Comparison of ENCODE assay signal across 9 mouse cellular contexts in genomic region chr2:129514923-129515920, GRCm38 (mm10). TPM values are rescaled to one million over a fixed set of nuclear protein-coding genes. Genes with fewer than 3 reads are reported as not detected.
DNase-seq lines count a peak whose midpoint lies in the region; ATAC-seq and TF ChIP-seq lines count a peak whose summit lies in the region.
"Had no signal": no experiment of that assay in that cellular context is flagged by ENCODE, and none has a peak within 500 bp of the region (broad histone marks: within the 10 kb centered on the region; RNA-seq: fewer than 3 reads in every experiment).

No protein-coding gene starts in this region.

- H3K9ac ChIP-seq in liver, embryonic 12.5 days: no peak overlapping the region

- DNase-seq in cerebellum, adult 18-20 months: peak; percentile 29 to 31
- DNase-seq in cerebellum, adult 11-12 months: no peak
- peak; percentile 27 for DNase-seq in left cerebral cortex, postnatal 4 days
- DNase-seq in left cerebral cortex, adult 9 months (ENCODE audit: low spot score in 2 of 2): no peak
- peak; percentile 64 to 66 for DNase-seq in spleen, postnatal 36 days (ENCODE audit: low spot score in 2 of 2)
- DNase-seq in gastrocnemius, adult 2 months: no peak
- DNase-seq in kidney, postnatal 25 days: no peak

- H3K36me3 ChIP-seq in liver, embryonic 12.5 days: no peaks in the 10 kb centered on the region

- no peak overlapping the region for H3K4me2 ChIP-seq in liver, embryonic 12.5 days

- H3K9me3 ChIP-seq in liver, embryonic 12.5 days (replicated peaks): no peaks in the 10 kb centered on the region

- intact Hi-C loops in left cerebral cortex, postnatal 4 days (cut with DNase I): no loop called here
- intact Hi-C loops in gastrocnemius, adult 2 months (cut with DNase I): no loop called here

- peak; percentile 47; the same call in 1 of the 2 replicates for ATAC-seq in liver, embryonic 12.5 days

- H3K27me3 ChIP-seq in liver, embryonic 12.5 days (replicated peaks): no peaks in the 10 kb centered on the region

- H3K27ac ChIP-seq in liver, embryonic 12.5 days: peak overlapping the region; percentile 52; the same call in 1 of the 2 replicates
- no peak overlapping the region for H3K27ac ChIP-seq in gastrocnemius, adult 2 months

- 45% methylated on average over 16 of the region's 16 CpGs for WGBS in liver, embryonic 12.5 days (ENCODE audit: insufficient replicate concordance)

- H3K4me3 ChIP-seq in liver, embryonic 12.5 days: no peak overlapping the region
- H3K4me3 ChIP-seq in gastrocnemius, adult 2 months: no peak overlapping the region

- no peak for TF ChIP-seq CTCF in gastrocnemius, adult 2 months (IDR thresholded peaks at IDR 0.05)

- peaks cover 3% of the 10 kb centered on the region; the same call in 1 of the 2 replicates for H3K4me1 ChIP-seq in liver, embryonic 12.5 days

RNA-seq across cellular contexts. Expression of gene F830045P16Rik, which starts 21.2 kb away (rescaled TPM):
- under 1 TPM in 1 of 2 experiments, not detected in 1; 0.18 TPM for total RNA-seq in left cerebral cortex, postnatal 4 days (2021)
- not detected in 2 replicates for polyA plus RNA-seq in liver, embryonic 12.5 days (2016; fragmentation: Nextera tagmentation; extraction: Ambion mirVana)
- total RNA-seq in gastrocnemius, adult 2 months (2021): not detected
- polyA plus RNA-seq: intestine, embryonic 14.5 days had no signal

Comparison
In these comparisons a context has a peak if more than half of its experiments do, and no peak if none do; other contexts are left out.
1. DNase-seq: peak in cerebellum, adult 18-20 months (2 of 2), left cerebral cortex, postnatal 4 days (single experiment) and spleen, postnatal 36 days (2 of 2); none in cerebellum, adult 11-12 months (single experiment), left cerebral cortex, adult 9 months (0 of 2), gastrocnemius, adult 2 months (single experiment) and kidney, postnatal 25 days (0 of 2).